Mouse (Mus musculus) gastrocnemius, adult 8-10 months (tissue): ENCODE measurements around the gene Trim10. TPM values are rescaled to one million over a fixed set of nuclear protein-coding genes. Genes with fewer than 3 reads are reported as not detected.

Experiments
- DNase-seq, 2 experiments: peaks; one replicate each; pipeline ENCODE4 v3.0.0; 2022; ENCODE audit warnings: low spot score in 2 of 2
- total RNA-seq, 4 experiments: library from RNA; stranded (reverse); gene quantifications; 2 replicates each; pipeline ENCODE4 v1.2.4; 2022

The Trim10 gene
- total RNA-seq: not detected

- no peak for DNase-seq
Measured at GRCm38 (mm10) chr17:36869284-36869954, at the start of gene Trim10. Gene Trim10, plus strand, starts transcription at chr17:36869574.

DNA sequence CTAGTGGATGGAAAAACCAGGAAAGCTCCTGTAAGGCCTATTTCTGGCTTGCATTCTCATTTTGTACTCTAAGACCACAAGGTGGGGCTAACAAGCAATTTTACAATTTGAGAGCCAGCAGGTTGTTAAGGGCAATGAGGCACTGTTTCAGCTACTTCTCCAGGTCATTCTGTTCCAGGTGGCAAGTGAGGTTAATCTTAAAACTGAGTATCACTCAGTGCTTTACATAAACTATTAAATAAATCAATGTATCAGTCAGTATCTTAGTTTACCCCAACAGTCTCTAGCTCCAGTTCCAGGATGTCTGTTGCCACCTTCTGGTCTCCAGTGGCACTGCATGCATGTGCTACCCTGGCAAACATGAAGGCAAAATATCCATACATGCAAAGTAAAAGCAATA is 45.4 kb upstream of the Trim10 start:
- no peak for DNase-seq

GRCm38 (mm10) chr17:36825525-36825924 is 43.8 kb upstream of the Trim10 start:
- DNase-seq: no peak

GRCm38 (mm10) chr17:36826002-36826401 is 43.4 kb upstream of the Trim10 start:
- peak; percentile 88 for DNase-seq

DNA sequence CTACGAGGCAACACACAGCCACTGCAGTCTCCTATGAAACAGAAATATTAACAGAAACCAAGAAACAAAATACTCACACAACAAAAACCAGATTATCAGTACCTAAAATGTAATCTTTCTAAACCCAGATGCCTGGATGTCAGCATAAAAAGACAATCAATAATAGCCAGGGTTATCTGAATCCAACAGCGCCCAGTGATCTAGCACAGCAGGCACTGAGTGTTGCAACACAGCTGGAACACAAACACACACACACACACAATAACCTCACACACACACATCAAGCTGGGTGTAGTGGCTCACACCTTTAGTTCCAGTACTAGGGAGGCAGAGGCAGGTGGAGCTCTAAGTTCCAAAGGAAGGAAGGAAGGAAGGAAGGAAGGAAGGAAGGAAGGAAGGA is 40.9 kb upstream of the Trim10 start:
- DNase-seq: no peak

DNA sequence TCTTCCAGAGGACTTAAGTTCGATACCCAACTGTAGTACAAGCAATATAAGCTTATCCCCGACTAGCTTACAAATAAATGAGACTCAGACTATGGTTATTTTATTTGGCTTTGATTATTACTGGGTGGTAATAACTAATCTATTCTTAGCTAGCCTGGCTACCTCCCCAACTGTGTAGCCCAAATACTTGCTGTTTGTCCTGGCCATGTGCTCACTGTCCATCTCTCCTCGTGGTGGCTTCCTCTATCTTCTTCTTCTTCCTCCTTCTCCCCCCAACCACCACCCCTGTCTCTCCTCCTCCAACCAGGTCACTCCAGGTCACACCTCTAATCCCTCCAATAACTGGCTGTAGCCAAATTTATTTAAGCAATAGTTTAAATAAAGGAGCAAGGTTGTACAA is 38.9 kb upstream of the Trim10 start:
- DNase-seq: no peak

DNA sequence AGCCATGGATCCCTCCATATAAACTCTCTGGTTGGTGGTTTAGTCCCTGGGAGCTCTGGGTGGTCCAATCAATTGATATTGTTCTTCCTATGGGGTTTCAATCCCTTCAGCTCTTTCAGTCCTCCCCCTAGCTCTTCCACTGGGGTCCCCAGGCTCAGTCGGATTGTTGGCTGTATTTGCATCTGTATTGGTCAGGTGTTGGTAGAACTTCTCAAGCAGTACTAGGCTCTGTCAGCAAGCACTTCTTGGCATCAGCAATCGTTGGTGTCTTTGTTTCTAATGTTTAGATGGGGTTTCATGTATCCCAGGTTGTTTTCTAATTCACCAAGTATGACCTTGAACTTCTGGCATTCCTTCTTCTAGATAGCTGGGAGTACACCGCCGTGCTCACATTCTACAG is 36.7 kb upstream of the Trim10 start:
- no peak for DNase-seq

DNA sequence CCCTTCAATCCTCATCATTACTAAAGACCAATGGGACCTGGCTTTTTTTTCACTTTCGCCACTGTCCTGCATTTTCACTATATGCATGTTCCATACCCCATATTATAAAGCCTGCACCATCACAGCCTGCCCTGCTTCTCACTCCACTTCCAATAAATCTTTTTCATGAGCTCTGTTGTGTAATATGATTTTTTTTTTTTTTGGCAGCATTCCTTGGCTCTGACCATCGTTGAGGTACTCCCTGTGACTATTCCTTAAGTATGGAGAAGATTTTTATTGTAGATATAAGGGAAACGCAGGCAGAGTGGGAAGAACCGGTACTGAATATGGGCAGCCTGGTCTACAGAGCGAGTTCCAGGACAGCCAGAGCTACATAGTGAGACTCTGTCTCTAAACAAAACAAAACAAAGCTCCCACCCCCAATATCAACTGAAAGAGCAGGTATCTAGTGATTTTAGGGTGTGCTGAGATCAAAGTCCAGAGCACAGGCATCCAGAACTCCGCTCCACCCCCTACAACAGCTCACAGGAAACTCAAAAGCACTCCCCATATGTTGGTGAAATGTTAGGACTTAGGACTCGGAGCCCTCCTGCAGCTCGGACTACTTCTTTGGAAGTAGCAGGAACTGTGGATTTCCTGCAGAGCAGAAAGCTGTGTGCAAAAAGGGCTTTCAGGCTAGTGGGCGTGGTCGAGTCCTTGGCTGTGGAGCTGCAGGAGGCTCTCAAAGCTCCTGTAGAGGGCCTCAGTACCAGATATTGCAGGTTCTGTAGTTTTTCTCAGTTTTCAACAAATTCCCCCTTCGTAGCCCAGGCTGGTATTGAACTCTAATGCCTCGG is 33.6 kb upstream of the Trim10 start:
- DNase-seq: peak; percentile 13 to 30

DNA sequence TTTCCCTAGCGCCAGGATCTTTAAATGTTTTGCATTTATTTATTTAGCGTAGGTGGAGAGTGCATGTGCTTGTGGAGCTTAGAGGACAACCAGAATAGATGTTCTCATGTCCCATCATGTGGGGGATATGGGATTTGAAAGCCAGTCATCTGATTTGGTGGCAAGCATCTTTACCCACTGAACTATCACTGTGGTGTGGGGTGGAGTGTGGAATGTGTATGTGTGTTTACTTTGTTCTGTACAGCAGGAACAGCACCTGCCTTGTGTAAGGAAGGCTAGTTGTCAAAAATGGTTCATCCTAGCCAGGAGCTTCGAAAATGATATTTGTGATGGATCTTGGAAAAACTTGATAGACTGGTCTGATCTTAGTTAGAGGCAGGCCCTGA is 33.0 kb upstream of the Trim10 start:
- no peak for DNase-seq

GRCm38 (mm10) chr17:36836874-36837647 is 32.3 kb upstream of the Trim10 start, which contains the start of gene Trim26:
Gene Trim26, plus strand, starts transcription at chr17:36837134.
- DNase-seq: peak; percentile 95 to 96

GRCm38 (mm10) chr17:36839001-36839400 is 30.4 kb upstream of the Trim10 start:
- no peak for DNase-seq

- no peak for DNase-seq
Measured at GRCm38 (mm10) chr17:36839931-36840330, 29.4 kb upstream of the Trim10 start.

GRCm38 (mm10) chr17:36840961-36841445 is 28.4 kb upstream of the Trim10 start:
- no peak for DNase-seq

DNA sequence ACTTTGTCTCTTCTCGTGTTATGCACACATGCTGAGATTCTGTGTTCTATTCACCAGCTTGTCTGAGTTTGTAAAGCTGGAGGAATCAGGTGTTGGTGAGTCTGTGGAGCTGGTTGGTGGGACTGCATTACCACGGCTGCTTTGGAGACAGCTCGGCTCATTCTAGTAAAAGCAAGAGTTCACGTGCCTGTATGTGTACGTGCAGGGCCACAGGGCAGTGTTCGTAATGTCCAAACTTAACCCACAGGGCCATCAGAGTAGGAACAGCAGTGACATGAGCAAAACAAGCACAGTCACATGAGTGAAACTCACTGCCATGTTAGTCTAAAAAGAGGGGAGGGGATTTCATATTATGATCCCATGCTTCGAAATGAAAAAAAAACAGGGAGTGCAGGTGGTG is 25.7 kb upstream of the Trim10 start:
- no peak for DNase-seq

DNA sequence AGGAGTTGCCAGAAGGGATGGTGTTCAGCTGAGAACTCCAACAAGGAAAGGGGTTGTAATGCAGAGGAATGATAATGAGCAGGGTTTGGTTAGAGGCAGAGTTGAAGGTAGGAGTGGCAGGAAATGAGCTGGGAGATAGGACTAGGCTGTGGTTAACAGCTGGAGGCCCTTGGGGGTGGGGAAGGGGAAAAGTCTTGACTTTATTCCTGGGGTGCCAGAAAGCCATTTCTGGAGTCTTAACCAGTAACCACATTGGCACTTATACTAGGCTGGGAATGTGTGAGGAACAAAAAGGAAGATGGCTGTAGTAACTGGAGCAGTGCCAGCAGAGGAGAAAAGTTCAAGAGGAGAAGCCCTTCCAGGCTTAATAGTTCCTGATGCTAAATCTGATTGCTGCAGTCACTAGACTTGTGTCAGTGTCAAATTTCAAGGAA is 25.1 kb upstream of the Trim10 start:
- DNase-seq: no peak

- no peak for DNase-seq
Measured at GRCm38 (mm10) chr17:36844725-36845124, 24.6 kb upstream of the Trim10 start.

- no peak for DNase-seq
Measured at GRCm38 (mm10) chr17:36848911-36849310, 20.5 kb upstream of the Trim10 start.

- no peak for DNase-seq
Measured at GRCm38 (mm10) chr17:36849992-36850391, 19.4 kb upstream of the Trim10 start.

GRCm38 (mm10) chr17:36851200-36851599 is 18.2 kb upstream of the Trim10 start:
- no peak for DNase-seq

DNA sequence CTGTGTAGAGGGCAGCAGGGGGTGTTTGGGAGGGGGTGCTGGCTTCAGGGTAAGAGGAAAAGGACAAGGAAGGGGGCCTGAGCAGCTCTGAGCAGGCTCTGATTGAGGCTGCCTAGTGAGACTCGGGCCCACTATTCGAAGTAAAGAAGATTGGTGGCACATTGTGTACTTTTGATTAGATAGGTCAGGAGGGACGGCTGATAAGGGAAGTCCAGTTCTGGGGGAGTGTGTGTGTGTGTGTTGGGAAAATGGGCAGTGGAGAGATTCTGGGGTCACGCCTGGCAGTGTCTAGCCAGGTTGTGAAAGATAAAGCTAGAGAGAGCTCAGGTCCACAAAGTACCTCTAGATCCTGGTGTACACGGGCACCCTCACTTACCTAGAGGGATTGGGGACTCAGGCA is 17.7 kb upstream of the Trim10 start:
- no peak for DNase-seq

- DNase-seq: no peak
Measured at GRCm38 (mm10) chr17:36855484-36855883, 13.9 kb upstream of the Trim10 start.

DNA sequence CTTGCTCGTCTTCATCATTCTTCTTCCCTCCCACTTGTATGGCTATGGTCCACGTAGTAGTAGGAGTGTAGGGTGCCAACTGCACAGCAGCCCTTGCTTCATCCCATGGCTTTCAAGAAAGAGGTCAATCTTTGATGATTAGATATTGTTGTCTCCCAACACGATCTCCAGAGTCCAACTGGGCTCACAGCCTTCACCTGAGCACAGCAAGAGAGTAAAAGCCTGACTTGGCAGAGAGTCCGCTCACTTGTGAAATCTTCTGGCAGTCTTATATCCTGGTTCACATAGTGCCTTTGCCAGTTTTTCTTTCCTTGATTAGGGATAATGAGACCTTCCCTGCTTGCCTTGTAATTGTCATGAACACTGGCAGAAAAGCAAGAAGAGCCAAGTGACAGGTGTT is 13.1 kb upstream of the Trim10 start:
- DNase-seq: no peak
